Mouse (Mus musculus) testis, adult 2 months (tissue): ENCODE measurements around the gene Atl2.

Experiments
- CTCF ChIP-seq: fragments of 200-500 bp; IDR thresholded peaks from 2 replicates; pipeline ENCODE4 v1.5.1; 2012; ENCODE audit warnings: low read depth, mild to moderate bottlenecking, inconsistent platforms, low read length, moderate library complexity; ENCODE audit not compliant: control insufficient read depth, insufficient read depth, insufficient replicate concordance
- POLR2A ChIP-seq: fragments of 200-500 bp; IDR thresholded peaks from 2 replicates; pipeline ENCODE4 v1.6.1; 2012; ENCODE audit warnings: low read depth, mild to moderate bottlenecking, inconsistent platforms, low read length, moderate library complexity; ENCODE audit not compliant: control insufficient read depth

DNA sequence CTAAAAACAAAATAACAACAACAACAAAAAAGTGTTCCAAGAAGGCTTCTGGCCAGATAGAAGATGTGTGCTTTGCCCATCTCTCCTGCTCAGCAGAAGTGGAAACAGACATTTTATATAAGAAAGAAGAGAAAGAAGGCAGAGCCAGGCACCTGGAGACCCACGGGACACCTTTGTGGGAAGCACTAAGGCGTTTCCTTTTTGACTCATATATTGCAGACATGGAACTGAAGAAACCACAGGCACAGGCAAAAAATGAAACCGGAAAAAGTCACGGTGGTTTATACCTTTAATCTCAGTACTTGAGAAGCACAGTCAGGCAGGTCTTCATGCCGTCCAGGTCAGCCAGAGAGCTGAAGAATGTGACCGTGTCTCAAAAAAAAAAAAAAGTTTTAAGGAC is 79.0 kb downstream of the Atl2 start:
- no peak for TF ChIP-seq CTCF
- no peak for TF ChIP-seq POLR2A
